Mouse (Mus musculus) frontal cortex, adult 2 months (tissue): ENCODE measurements around the gene Olfr63. TPM values are rescaled to one million over a fixed set of nuclear protein-coding genes. Genes with fewer than 3 reads are reported as not detected.
"Not testable (repeated sequence)": the region's sequence is repeated elsewhere in the genome, so short reads cannot be mapped to it uniquely, and the experiment has no call there.

Experiments used
- DNase-seq, 2 experiments: peaks; one replicate each; pipeline ENCODE4 v3.0.0; 2022; ENCODE audit warnings: low spot score in 1 of 2; ENCODE audit errors: extremely low spot score in 1 of 2
- polyA plus RNA-seq: library from polyadenylated mRNA; depleted of rRNA; stranded (reverse); fragments of >200 nt; gene quantifications from 2 replicates; pipeline ENCODE4 v1.2.3, GENCODE M21; 2012; rRNA removed

Olfr63 gene
- not detected in 2 replicates for polyA plus RNA-seq

- no peak for DNase-seq
Observed at GRCm38 (mm10) chr17:33264376-33264775, at the start of gene Olfr63. Gene Olfr63 (plus strand): TSS chr17:33264676.

GRCm38 (mm10) chr17:33221590-33221989 is 42.9 kb upstream of the Olfr63 start, which contains the start of gene Olfr1564:
Gene Olfr1564 (minus strand): TSS chr17:33221690.
- DNase-seq: no peak

GRCm38 (mm10) chr17:33236646-33237045 is 27.8 kb upstream of the Olfr63 start:
- DNase-seq: not testable (repeated sequence)

- DNase-seq: not testable (repeated sequence)
Observed at GRCm38 (mm10) chr17:33254530-33255318, 9.8 kb upstream of the Olfr63 start, which contains the start of gene Zfp955a. Gene Zfp955a (minus strand): TSS chr17:33255145.

DNA sequence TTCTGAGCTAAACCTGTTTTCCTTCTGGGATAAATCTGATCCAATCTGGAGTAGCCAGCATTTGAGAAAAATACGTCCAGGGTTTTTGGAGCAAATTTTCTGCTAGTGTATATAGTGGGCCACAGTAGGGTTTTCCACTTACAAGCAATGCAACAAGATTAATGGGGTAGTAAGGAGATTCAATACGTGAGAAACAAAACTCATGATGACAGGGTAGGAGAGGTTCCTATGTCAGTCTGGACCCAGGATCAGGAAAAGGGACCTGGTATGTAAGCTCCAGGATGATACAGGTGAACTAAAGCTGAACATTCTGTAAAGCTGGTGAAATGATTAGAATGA is 9.2 kb upstream of the Olfr63 start:
- DNase-seq: not testable (repeated sequence)

DNA sequence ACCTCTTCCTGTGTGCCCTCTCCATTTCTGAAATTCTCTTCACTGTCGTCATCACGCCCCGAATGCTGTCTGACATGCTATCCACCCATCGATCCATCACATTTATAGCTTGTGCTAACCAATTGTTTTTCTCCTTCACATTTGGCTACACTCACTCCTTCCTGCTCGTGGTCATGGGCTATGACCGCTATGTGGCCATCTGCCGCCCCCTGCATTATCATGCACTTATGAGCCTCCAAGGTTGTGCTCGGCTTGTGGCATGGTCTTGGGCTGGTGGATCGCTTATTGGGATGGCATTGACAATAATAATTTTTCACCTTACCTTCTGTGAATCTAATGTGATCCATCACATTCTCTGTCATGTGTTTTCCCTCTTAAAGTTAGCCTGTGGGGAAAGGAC is 4.4 kb downstream of the Olfr63 start:
- DNase-seq: no peak

DNA sequence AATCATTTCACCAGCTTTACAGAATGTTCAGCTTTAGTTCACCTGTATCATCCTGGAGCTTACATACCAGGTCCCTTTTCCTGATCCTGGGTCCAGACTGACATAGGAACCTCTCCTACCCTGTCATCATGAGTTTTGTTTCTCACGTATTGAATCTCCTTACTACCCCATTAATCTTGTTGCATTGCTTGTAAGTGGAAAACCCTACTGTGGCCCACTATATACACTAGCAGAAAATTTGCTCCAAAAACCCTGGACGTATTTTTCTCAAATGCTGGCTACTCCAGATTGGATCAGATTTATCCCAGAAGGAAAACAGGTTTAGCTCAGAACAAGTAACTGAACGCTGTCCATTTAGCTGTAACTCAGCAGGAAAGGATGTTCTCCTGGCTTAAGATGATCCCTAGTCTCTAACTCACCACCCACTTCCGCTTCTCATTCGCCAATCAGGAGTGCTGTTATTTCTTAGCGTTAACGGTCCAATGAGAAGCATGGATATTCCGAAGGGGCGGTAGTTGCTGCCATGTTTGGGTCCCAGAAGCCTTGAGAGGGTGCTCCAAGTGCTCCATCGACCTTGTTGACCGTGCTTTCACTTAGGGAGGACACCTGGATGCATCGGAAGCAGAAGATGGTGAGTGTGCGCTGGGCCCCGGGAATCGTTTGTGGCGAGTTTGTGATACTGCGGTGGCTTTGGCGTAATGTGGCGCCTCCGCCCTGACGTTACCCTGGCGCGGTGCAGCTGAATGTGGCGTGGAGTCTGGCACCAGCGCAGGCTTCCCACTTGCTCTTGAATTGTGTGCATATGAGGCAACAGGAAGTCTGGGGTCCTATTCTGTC is 24.8 kb downstream of the Olfr63 start, which contains the start of gene Zfp955b:
TSS of gene Zfp955b (plus strand) at position 506 of the 837 bp plus-strand sequence.
- not testable (repeated sequence) for DNase-seq

GRCm38 (mm10) chr17:33289876-33290149 is 25.3 kb downstream of the Olfr63 start:
- DNase-seq: not testable (repeated sequence)

Other genes with a start within 250 kb of the Olfr63 start
- gene Zfp763, start 231.3 kb upstream of the Olfr63 start, polyA plus RNA-seq: 9.9 and 11.1 TPM in 2 replicates
- not detected in 2 replicates for gene 4921501E09Rik, start 196.6 kb upstream of the Olfr63 start, polyA plus RNA-seq
- gene Zfp563, start 175.4 kb upstream of the Olfr63 start, polyA plus RNA-seq: 7.6 and 9.4 TPM in 2 replicates
- gene Morc2b, start 125.0 kb upstream of the Olfr63 start, polyA plus RNA-seq: 2.6 and 3.3 TPM in 2 replicates
- gene Olfr55, start 96.2 kb upstream of the Olfr63 start, polyA plus RNA-seq: 0.02 and 0.06 TPM in 2 replicates
- gene Olfr239, start 73.4 kb upstream of the Olfr63 start, polyA plus RNA-seq: 0.15 TPM in 1 of 2 replicates, not detected in the other
- gene Olfr1564, start 43.0 kb upstream of the Olfr63 start, polyA plus RNA-seq: 2.4 TPM in 2 replicates
- gene Zfp955a, start 9.5 kb upstream of the Olfr63 start, polyA plus RNA-seq: 5.5 and 6.2 TPM in 2 replicates
- 10.1 and 12.0 TPM in 2 replicates for gene Zfp955b, start 24.9 kb downstream of the Olfr63 start, polyA plus RNA-seq
- gene Zfp81, start 94.2 kb downstream of the Olfr63 start, polyA plus RNA-seq: 10.9 and 11.4 TPM in 2 replicates
- 9.1 and 9.2 TPM in 2 replicates for gene Zfp101, start 130.0 kb downstream of the Olfr63 start, polyA plus RNA-seq
- gene Actl9, start 168.2 kb downstream of the Olfr63 start, polyA plus RNA-seq: 0.19 and 0.28 TPM in 2 replicates